In genomic region chr2:135853085-135853484, GRCm38 (mm10) we compare ENCODE assay signal across 21 mouse cellular contexts.
DNase-seq lines count a peak whose midpoint lies in the region; ATAC-seq and TF ChIP-seq lines count a peak whose summit lies in the region.
"Had no signal": no experiment of that assay in that cellular context is flagged by ENCODE, and none has a peak within 500 bp of the region (broad histone marks: within the 10 kb centered on the region; RNA-seq: fewer than 3 reads in every experiment).

No protein-coding gene starts in this region.

- H3K4me1 ChIP-seq in lung, postnatal 0 days (ENCODE audit: insufficient read depth, low read depth, low read length) = no peaks in the 10 kb centered on the region
- H3K4me1 ChIP-seq in lung, adult 2 months (ENCODE audit: control insufficient read depth, insufficient read depth, low read length) = peaks cover 23% of the 10 kb centered on the region
- H3K4me1 ChIP-seq: heart, embryonic 10.5 days; liver, embryonic 12.5 days had no signal

- TF ChIP-seq EP300 in lung, postnatal 0 days (IDR thresholded peaks at IDR 0.05) = peak; percentile 81

- peak; percentile 84 for ATAC-seq in lung, postnatal 0 days
- no peak for ATAC-seq in erythroid progenitor cell, adult 5-6 weeks (replicated peaks; ENCODE audit: low FRiP score, poor library complexity, severe bottlenecking)
- ATAC-seq: liver, embryonic 12.5 days had no signal

- peak overlapping the region; percentile 60 for H3K27ac ChIP-seq in gastrocnemius, adult 2 months
- no peak overlapping the region for H3K27ac ChIP-seq in lung, postnatal 0 days (ENCODE audit: low read length)
- H3K27ac ChIP-seq: heart, embryonic 10.5 days; hindbrain, embryonic 12.5 days; layer of hippocampus, adult 2 months; liver, embryonic 12.5 days; midbrain, embryonic 12.5 days; neural tube, embryonic 12.5 days had no signal

- intact Hi-C loops in gastrocnemius, adult 2 months (cut with DNase I) = no loop called here
- intact Hi-C loops in gastrocnemius, postnatal 36 days (cut with DNase I) = no loop called here

- no peak overlapping the region for H3K4me2 ChIP-seq in lung, postnatal 0 days (replicated peaks; ENCODE audit: low read depth, low read length)
- H3K4me2 ChIP-seq: hindbrain, embryonic 12.5 days; liver, embryonic 12.5 days; midbrain, embryonic 12.5 days; neural tube, embryonic 12.5 days had no signal

- DNase-seq in gastrocnemius, adult 2 months = no peak
- no peak for DNase-seq in gastrocnemius, postnatal 36 days
- peak; percentile 80 for DNase-seq in lung, postnatal 0 days (ENCODE audit: low spot score)
- no peak for DNase-seq in lung, adult 2 months
- peak; percentile 78 for DNase-seq in lung, postnatal 36 days
- DNase-seq in testis, postnatal 10 days (ENCODE audit: low spot score) = no peak
- DNase-seq: adrenal gland, postnatal 14 days; B cell, adult 2 months; cerebellum, adult 11 months; cerebellum, postnatal 36 days; heart, postnatal 14 days; kidney, adult 18-20 months; kidney, postnatal 10 days; thymus, postnatal 25 days had no signal

- WGBS in lung, postnatal 0 days = 51% methylated on average over 2 of the region's 2 CpGs
- 58% methylated on average over 2 of the region's 2 CpGs for WGBS in lung, adult 2 months

- no peaks in the 10 kb centered on the region for H3K36me3 ChIP-seq in lung, postnatal 0 days (ENCODE audit: insufficient read depth, low read length)
- H3K36me3 ChIP-seq: heart, embryonic 10.5 days; hindbrain, embryonic 12.5 days; liver, embryonic 12.5 days; midbrain, embryonic 12.5 days; neural tube, embryonic 12.5 days had no signal

- H3K27me3 ChIP-seq in lung, postnatal 0 days (replicated peaks; ENCODE audit: insufficient read depth, low read length) = no peaks in the 10 kb centered on the region
- H3K27me3 ChIP-seq: hindbrain, embryonic 12.5 days; liver, embryonic 12.5 days; midbrain, embryonic 12.5 days; neural tube, embryonic 12.5 days had no signal

- TF ChIP-seq POLR2A in lung, adult 2 months (IDR thresholded peaks at IDR 0.05; ENCODE audit: borderline replicate concordance, extremely low read depth, low read depth, low read length) = no peak

- H3K9me3 ChIP-seq in lung, postnatal 0 days (ENCODE audit: low read length) = no peaks in the 10 kb centered on the region
- H3K9me3 ChIP-seq: heart, embryonic 10.5 days; hindbrain, embryonic 12.5 days; liver, embryonic 12.5 days; midbrain, embryonic 12.5 days; neural tube, embryonic 12.5 days had no signal

- no peak overlapping the region for H3K9ac ChIP-seq in lung, postnatal 0 days (replicated peaks; ENCODE audit: low read depth)
- H3K9ac ChIP-seq: hindbrain, embryonic 12.5 days; liver, embryonic 12.5 days; midbrain, embryonic 12.5 days; neural tube, embryonic 12.5 days had no signal

- no peak overlapping the region for H3K4me3 ChIP-seq in gastrocnemius, adult 2 months
- H3K4me3 ChIP-seq in lung, postnatal 0 days (ENCODE audit: low read depth, low read length) = no peak overlapping the region
- H3K4me3 ChIP-seq in lung, adult 2 months (replicated peaks; ENCODE audit: extremely low read depth, low read depth, low read length) = no peak overlapping the region
- H3K4me3 ChIP-seq: heart, embryonic 10.5 days; hindbrain, embryonic 12.5 days; layer of hippocampus, adult 2 months; liver, embryonic 12.5 days; midbrain, embryonic 12.5 days; neural tube, embryonic 12.5 days had no signal

- no peak for TF ChIP-seq CTCF in gastrocnemius, adult 2 months (IDR thresholded peaks at IDR 0.05)
- TF ChIP-seq CTCF in lung, postnatal 0 days (IDR thresholded peaks at IDR 0.05) = no peak; the same call in 1 of the 2 replicates
- TF ChIP-seq CTCF in lung, adult 2 months (IDR thresholded peaks at IDR 0.05; ENCODE audit: insufficient read depth, low read length) = no peak

Comparison
In these comparisons a context has a peak if more than half of its experiments do, and no peak if none do; other contexts are left out.
1. DNase-seq: peak in lung, postnatal 0 days (single experiment) and lung, postnatal 36 days (single experiment); none in gastrocnemius, adult 2 months (single experiment), gastrocnemius, postnatal 36 days (0 of 2), lung, adult 2 months (single experiment) and testis, postnatal 10 days (single experiment).